ENCODE assay signal across 15 mouse cellular contexts in genomic region chr13:10725335-10725734, GRCm38 (mm10).
DNase-seq lines count a peak whose midpoint lies in the region; ATAC-seq and TF ChIP-seq lines count a peak whose summit lies in the region.
"Had no signal": no experiment of that assay in that cellular context is flagged by ENCODE, and none has a peak within 500 bp of the region (broad histone marks: within the 10 kb centered on the region; RNA-seq: fewer than 3 reads in every experiment).

No protein-coding gene starts in this region.

- 54% methylated on average over 5 of the region's 5 CpGs for WGBS in kidney, postnatal 0 days
- WGBS in midbrain, embryonic 14.5 days = 37% methylated on average over 5 of the region's 5 CpGs
- WGBS in midbrain, embryonic 11.5 days = 72% methylated on average over 5 of the region's 5 CpGs
- WGBS in forebrain, postnatal 0 days = 22% methylated on average over 5 of the region's 5 CpGs
- WGBS in heart, embryonic 12.5 days = 73% methylated on average over 5 of the region's 5 CpGs

- no peak overlapping the region for H3K4me2 ChIP-seq in kidney, postnatal 0 days (ENCODE audit: low read length)
- no peak overlapping the region for H3K4me2 ChIP-seq in midbrain, embryonic 14.5 days (ENCODE audit: low read length)
- H3K4me2 ChIP-seq in midbrain, embryonic 11.5 days = no peak overlapping the region
- H3K4me2 ChIP-seq in forebrain, postnatal 0 days (ENCODE audit: low read depth) = no peak overlapping the region
- no peak overlapping the region for H3K4me2 ChIP-seq in heart, embryonic 12.5 days
- H3K4me2 ChIP-seq: heart, embryonic 13.5 days; hindbrain, embryonic 15.5 days had no signal

- H3K9me3 ChIP-seq in kidney, postnatal 0 days (replicated peaks; ENCODE audit: low read length) = no peaks in the 10 kb centered on the region
- H3K9me3 ChIP-seq in midbrain, embryonic 14.5 days (ENCODE audit: control insufficient read depth, low read length) = no peaks in the 10 kb centered on the region
- no peaks in the 10 kb centered on the region for H3K9me3 ChIP-seq in midbrain, embryonic 11.5 days (ENCODE audit: control insufficient read depth, low read length)
- H3K9me3 ChIP-seq in forebrain, postnatal 0 days (ENCODE audit: low read length) = no peaks in the 10 kb centered on the region
- H3K9me3 ChIP-seq in heart, embryonic 12.5 days (replicated peaks) = no peaks in the 10 kb centered on the region
- H3K9me3 ChIP-seq: embryonic facial prominence, embryonic 10.5 days; heart, embryonic 13.5 days; hindbrain, embryonic 15.5 days had no signal

- no peaks in the 10 kb centered on the region for H3K4me1 ChIP-seq in kidney, postnatal 0 days (replicated peaks; ENCODE audit: insufficient read depth, low read length)
- H3K4me1 ChIP-seq in midbrain, embryonic 14.5 days (ENCODE audit: control insufficient read depth, insufficient read depth, low read length) = peaks cover 10% of the 10 kb centered on the region
- H3K4me1 ChIP-seq in midbrain, embryonic 11.5 days (ENCODE audit: control insufficient read depth, insufficient read depth, low read length) = no peaks in the 10 kb centered on the region; the same call in 1 of the 2 replicates
- 0 out of 2 replicates have a peak, but pooled peaks cover 5% of the 10 kb centered on the region for H3K4me1 ChIP-seq in forebrain, postnatal 0 days (ENCODE audit: insufficient read depth)
- H3K4me1 ChIP-seq in heart, embryonic 12.5 days (replicated peaks) = no peaks in the 10 kb centered on the region
- H3K4me1 ChIP-seq: embryonic facial prominence, embryonic 10.5 days; heart, embryonic 13.5 days; hindbrain, embryonic 15.5 days had no signal

- no peak for ATAC-seq in kidney, postnatal 0 days (replicated peaks; ENCODE audit: low FRiP score, low read depth)
- no peak for ATAC-seq in midbrain, embryonic 14.5 days (ENCODE audit: low FRiP score, low TSS enrichment)
- ATAC-seq in midbrain, embryonic 11.5 days (ENCODE audit: low FRiP score) = no peak
- 0 out of 2 replicates have a peak, but pooled peaks have one; percentile 6 for ATAC-seq in forebrain, postnatal 0 days
- no peak for ATAC-seq in heart, embryonic 12.5 days (ENCODE audit: insufficient number of reproducible peaks, low FRiP score)

- H3K36me3 ChIP-seq in kidney, postnatal 0 days (ENCODE audit: insufficient read depth, low read length) = no peaks in the 10 kb centered on the region
- H3K36me3 ChIP-seq in midbrain, embryonic 14.5 days (ENCODE audit: control insufficient read depth, insufficient read depth, low read length) = no peaks in the 10 kb centered on the region
- H3K36me3 ChIP-seq in midbrain, embryonic 11.5 days (ENCODE audit: control insufficient read depth, insufficient read depth, low read length) = no peaks in the 10 kb centered on the region
- no peaks in the 10 kb centered on the region for H3K36me3 ChIP-seq in forebrain, postnatal 0 days (ENCODE audit: insufficient read depth)
- no peaks in the 10 kb centered on the region for H3K36me3 ChIP-seq in heart, embryonic 12.5 days
- H3K36me3 ChIP-seq: embryonic facial prominence, embryonic 10.5 days; heart, embryonic 13.5 days; hindbrain, embryonic 15.5 days had no signal

- H3K27ac ChIP-seq in kidney, postnatal 0 days = no peak overlapping the region
- 0 out of 2 replicates have a peak overlapping the region, but pooled peaks have one; percentile 32 for H3K27ac ChIP-seq in midbrain, embryonic 14.5 days (replicated peaks; ENCODE audit: low read depth, low read length)
- no peak overlapping the region for H3K27ac ChIP-seq in midbrain, embryonic 11.5 days (ENCODE audit: low read depth, low read length)
- no peak overlapping the region for H3K27ac ChIP-seq in forebrain, postnatal 0 days (ENCODE audit: low read depth, low read length)
- H3K27ac ChIP-seq in heart, embryonic 12.5 days (ENCODE audit: poor library complexity, severe bottlenecking) = no peak overlapping the region
- H3K27ac ChIP-seq: embryonic facial prominence, embryonic 10.5 days; heart, embryonic 13.5 days; hindbrain, embryonic 15.5 days had no signal

- no peak overlapping the region for H3K4me3 ChIP-seq in kidney, postnatal 0 days (replicated peaks; ENCODE audit: low read depth, low read length)
- H3K4me3 ChIP-seq in midbrain, embryonic 14.5 days (replicated peaks; ENCODE audit: low read depth, low read length) = no peak overlapping the region
- no peak overlapping the region for H3K4me3 ChIP-seq in midbrain, embryonic 11.5 days (ENCODE audit: low read depth, low read length)
- no peak overlapping the region for H3K4me3 ChIP-seq in forebrain, postnatal 0 days (ENCODE audit: low read depth, low read length)
- no peak overlapping the region for H3K4me3 ChIP-seq in heart, embryonic 12.5 days
- H3K4me3 ChIP-seq: embryonic facial prominence, embryonic 10.5 days; heart, embryonic 13.5 days; hindbrain, embryonic 15.5 days had no signal

- TF ChIP-seq CTCF in kidney, postnatal 0 days (IDR thresholded peaks at IDR 0.05; ENCODE audit: low read depth) = no peak
- TF ChIP-seq CTCF in forebrain, postnatal 0 days (IDR thresholded peaks at IDR 0.05; ENCODE audit: low read depth) = no peak

- DNase-seq in kidney, postnatal 0 days (ENCODE audit: low spot score) = peak; percentile 54
- no peak for DNase-seq in kidney, postnatal 14 days
- DNase-seq in midbrain, embryonic 14.5 days = no peak
- DNase-seq in midbrain, embryonic 11.5 days (ENCODE audit: low spot score, missing footprints) = no peak
- DNase-seq in forebrain, postnatal 0 days = no peak
- DNase-seq: adrenal gland, adult 2 months; adrenal gland, postnatal 25 days; cerebellum, adult 2 months; cerebellum, postnatal 10 days; gastrocnemius, postnatal 25 days; heart, postnatal 36 days had no signal

- H3K9ac ChIP-seq in kidney, postnatal 0 days (ENCODE audit: low read depth, low read length) = no peak overlapping the region
- H3K9ac ChIP-seq in midbrain, embryonic 14.5 days (replicated peaks; ENCODE audit: low read length) = no peak overlapping the region
- no peak overlapping the region for H3K9ac ChIP-seq in midbrain, embryonic 11.5 days (ENCODE audit: low read length)
- H3K9ac ChIP-seq in forebrain, postnatal 0 days = no peak overlapping the region
- no peak overlapping the region for H3K9ac ChIP-seq in heart, embryonic 12.5 days
- H3K9ac ChIP-seq: heart, embryonic 13.5 days; hindbrain, embryonic 15.5 days had no signal

- H3K27me3 ChIP-seq in kidney, postnatal 0 days (ENCODE audit: insufficient read depth, low read length) = no peaks in the 10 kb centered on the region
- H3K27me3 ChIP-seq in midbrain, embryonic 14.5 days (ENCODE audit: control insufficient read depth, insufficient read depth, low read length) = no peaks in the 10 kb centered on the region
- H3K27me3 ChIP-seq in midbrain, embryonic 11.5 days (ENCODE audit: control insufficient read depth, insufficient read depth, low read length) = no peaks in the 10 kb centered on the region
- H3K27me3 ChIP-seq in forebrain, postnatal 0 days (ENCODE audit: insufficient read depth, low read length) = no peaks in the 10 kb centered on the region
- H3K27me3 ChIP-seq in heart, embryonic 12.5 days (replicated peaks) = no peaks in the 10 kb centered on the region
- H3K27me3 ChIP-seq: heart, embryonic 13.5 days; hindbrain, embryonic 15.5 days had no signal
